Mouse (Mus musculus) testis, adult 10 weeks (tissue): ENCODE results near the gene Olfr1288. TPM values are rescaled to one million over a fixed set of nuclear protein-coding genes. Genes with fewer than 3 reads are reported as not detected.

Experiments
- polyA plus RNA-seq: library from polyadenylated mRNA; stranded (reverse); fragments of 350-450 nt; fragmentation: Illumina TruSeq; extraction: RNeasy Lipid Tissue Mini Kit (QIAGEN cat#74804); gene quantifications from one replicate; pipeline ENCODE4 v1.2.3, GENCODE M21; 2014; ENCODE audit warnings: low read depth, low replicate concordance

Olfr1288 gene
- polyA plus RNA-seq: not detected

GRCm38 (mm10) chr2:111473801-111474200 is at the start of gene Olfr1288:
Gene Olfr1288 (plus strand): TSS chr2:111474101.

GRCm38 (mm10) chr2:111448842-111449241 is 25.1 kb upstream of the Olfr1288 start, which contains the start of gene Olfr1287:
Gene Olfr1287 (plus strand): TSS chr2:111449142.

GRCm38 (mm10) chr2:111480519-111480918 is 6.6 kb downstream of the Olfr1288 start, which contains the start of gene Olfr1289:
Gene Olfr1289 (plus strand): TSS chr2:111480819.

GRCm38 (mm10) chr2:111493729-111494128 is 19.8 kb downstream of the Olfr1288 start, which contains the start of gene Olfr1290:
Gene Olfr1290 (minus strand): TSS chr2:111493829.

DNA sequence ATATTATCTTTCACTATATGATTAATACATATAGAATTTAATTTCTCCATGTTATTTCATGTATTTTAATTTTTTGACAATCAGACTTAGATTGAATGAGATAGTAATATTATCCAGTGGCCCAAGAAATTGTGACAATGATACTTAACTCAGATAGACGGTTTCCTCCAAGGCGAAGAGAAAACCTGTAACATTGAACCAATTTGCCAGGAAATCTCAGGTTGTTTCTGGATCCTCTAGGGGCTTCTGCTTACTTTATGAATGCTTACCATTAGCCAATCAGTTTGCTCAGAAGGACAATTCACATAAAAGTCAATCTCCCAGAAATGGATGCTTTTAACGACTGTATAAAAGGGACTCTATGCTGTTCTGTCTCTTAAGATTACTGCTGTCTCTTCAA is 23.0 kb downstream of the Olfr1288 start, which contains the start of gene Olfr1291-ps1:
Gene Olfr1291-ps1 (plus strand): TSS at position 301 of the 400 bp plus-strand sequence.

GRCm38 (mm10) chr2:111524903-111525302 is 51.0 kb downstream of the Olfr1288 start, which contains the start of gene Olfr1293-ps:
Gene Olfr1293-ps (plus strand): TSS chr2:111525203.

Other genes with a start within 250 kb of the Olfr1288 start
- gene 4930430A15Rik, start 244.5 kb upstream of the Olfr1288 start, polyA plus RNA-seq: 618 TPM
- 0.13 TPM for gene Olfr1275, start 238.8 kb upstream of the Olfr1288 start, polyA plus RNA-seq
- gene Olfr1276, start 219.6 kb upstream of the Olfr1288 start, polyA plus RNA-seq: not detected
- 0.22 TPM for gene Olfr1277, start 200.0 kb upstream of the Olfr1288 start, polyA plus RNA-seq
- not detected for gene Olfr1278, start 184.0 kb upstream of the Olfr1288 start, polyA plus RNA-seq
- gene Olfr1279, start 173.5 kb upstream of the Olfr1288 start, polyA plus RNA-seq: 0.59 TPM
- gene Olfr1280, start 160.1 kb upstream of the Olfr1288 start, polyA plus RNA-seq: 1.7 TPM
- 0.11 TPM for gene Olfr1281, start 147.6 kb upstream of the Olfr1288 start, polyA plus RNA-seq
- not detected for gene Olfr1282, start 138.0 kb upstream of the Olfr1288 start, polyA plus RNA-seq
- 0.13 TPM for gene Olfr1283, start 107.3 kb upstream of the Olfr1288 start, polyA plus RNA-seq
- gene Olfr1284, start 98.6 kb upstream of the Olfr1288 start, polyA plus RNA-seq: not detected
- gene Olfr1286, start 51.0 kb upstream of the Olfr1288 start, polyA plus RNA-seq: not detected
- gene Olfr1287, start 25.0 kb upstream of the Olfr1288 start, polyA plus RNA-seq: not detected
- gene Olfr1289, start 6.7 kb downstream of the Olfr1288 start, polyA plus RNA-seq: not detected
- not detected for gene Olfr1290, start 19.7 kb downstream of the Olfr1288 start, polyA plus RNA-seq
- not detected for gene Olfr1291-ps1, start 23.1 kb downstream of the Olfr1288 start, polyA plus RNA-seq
- gene Olfr1293-ps, start 51.1 kb downstream of the Olfr1288 start, polyA plus RNA-seq: not detected
- not detected for gene Olfr1294, start 66.2 kb downstream of the Olfr1288 start, polyA plus RNA-seq
- not detected for gene Olfr1295, start 95.6 kb downstream of the Olfr1288 start, polyA plus RNA-seq
- not detected for gene Olfr1297, start 152.4 kb downstream of the Olfr1288 start, polyA plus RNA-seq
- gene Olfr1298, start 175.1 kb downstream of the Olfr1288 start, polyA plus RNA-seq: not detected
- not detected for gene Olfr1299, start 187.3 kb downstream of the Olfr1288 start, polyA plus RNA-seq